Mouse (Mus musculus): ENCODE measurements around the gene Mink1. TPM values are rescaled to one million over a fixed set of nuclear protein-coding genes. Genes with fewer than 3 reads are reported as not detected.
"Not testable (repeated sequence)": the region's sequence is repeated elsewhere in the genome, so short reads cannot be mapped to it uniquely, and the experiment has no call there.

Mink1 gene
- polyA plus RNA-seq, 1 experiment from 2014 or later = 9.8 TPM

DNA sequence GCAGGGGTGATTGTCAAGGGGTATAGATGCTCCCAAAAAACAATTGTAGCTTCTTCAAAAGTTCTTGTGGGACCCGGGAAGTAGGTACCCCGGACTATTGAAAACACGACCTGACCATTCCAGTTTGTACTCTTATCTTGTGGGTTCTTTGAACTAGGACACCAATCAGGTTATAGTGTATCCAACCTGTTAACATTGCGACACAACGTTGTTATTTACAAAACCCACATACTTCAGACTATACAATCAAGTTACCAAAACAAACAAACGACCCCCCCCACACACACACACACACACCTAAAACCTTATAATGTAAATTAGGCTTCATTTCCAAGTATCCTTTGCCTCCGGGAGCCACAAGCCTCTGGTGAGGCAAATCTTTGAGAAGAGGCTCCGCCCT is 37.9 kb upstream of the Mink1 start:
- WGBS = 5% methylated on average over 8 of the region's 8 CpGs

DNA sequence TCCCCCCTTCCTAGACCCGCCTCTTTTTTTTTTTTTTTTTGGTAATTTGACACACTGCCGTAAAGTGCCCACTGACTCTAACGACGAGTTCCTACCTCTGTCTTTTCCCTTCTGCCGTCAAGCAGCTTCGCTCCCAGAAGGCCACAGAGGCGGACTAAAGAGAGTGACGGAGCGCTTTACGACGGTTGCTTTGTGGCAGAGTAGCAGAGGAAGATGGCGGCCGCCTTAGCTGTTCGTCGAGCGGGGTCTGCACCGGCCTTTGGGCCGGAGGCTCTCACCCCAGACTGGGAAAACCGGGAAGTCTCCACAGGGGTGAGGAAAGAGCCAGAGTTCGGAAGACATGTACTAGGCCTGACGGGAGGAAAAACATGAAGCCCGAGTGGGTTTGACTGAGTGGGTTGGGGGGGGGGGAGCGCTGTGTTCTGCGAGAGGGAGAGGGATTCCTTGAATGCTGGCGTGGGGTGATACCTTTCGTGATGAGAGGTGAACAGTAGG is 37.5 kb upstream of the Mink1 start, which contains the start of gene Psmb6:
TSS of gene Psmb6 (plus strand) at position 184 of the 495 bp plus-strand sequence.
- peak within 1 kb of the TSS; percentile 71 for H3K4me3 ChIP-seq (ENCODE audit: low read length)
- H3K9ac ChIP-seq (ENCODE audit: low read length) = peak within 1 kb of the TSS; percentile 76
- 0 out of 2 replicates have a peak within 1 kb of the TSS, but pooled peaks have one; percentile 30 for H3K27ac ChIP-seq (ENCODE audit: low read length)
- WGBS = 0% methylated on average over 24 of the region's 26 CpGs
- H3K36me3 ChIP-seq (ENCODE audit: control insufficient read depth, insufficient read depth) = peaks cover 26% of the 10 kb centered on the region
- peak within 1 kb of the TSS; percentile 68 for H3K4me2 ChIP-seq (ENCODE audit: low read depth, low read length)
- peaks cover 8% of the 10 kb centered on the region for H3K4me1 ChIP-seq (ENCODE audit: control insufficient read depth, insufficient read depth, low read length)
- H3K9me3 ChIP-seq (replicated peaks; ENCODE audit: control insufficient read depth, low read length) = no peaks in the 10 kb centered on the region
- peak; percentile 94 for ATAC-seq (replicated peaks; ENCODE audit: extremely low read depth, insufficient read depth, low FRiP score)
- H3K27me3 ChIP-seq (ENCODE audit: control insufficient read depth, insufficient read depth, low read length) = no peaks in the 10 kb centered on the region

More for the DNA sequence above, 37.9 kb upstream of the Mink1 start:
- peak overlapping the region; percentile 62 for H3K4me2 ChIP-seq (ENCODE audit: low read depth, low read length)
- no peak overlapping the region for H3K27ac ChIP-seq (ENCODE audit: low read length)
- H3K36me3 ChIP-seq (ENCODE audit: control insufficient read depth, insufficient read depth) = peaks cover 26% of the 10 kb centered on the region
- peak; percentile 11; the same call in 1 of the 2 replicates for ATAC-seq (replicated peaks; ENCODE audit: extremely low read depth, insufficient read depth, low FRiP score)
- H3K4me3 ChIP-seq (ENCODE audit: low read length) = peak overlapping the region; percentile 71
- H3K4me1 ChIP-seq (ENCODE audit: control insufficient read depth, insufficient read depth, low read length) = peaks cover 12% of the 10 kb centered on the region
- H3K9ac ChIP-seq (ENCODE audit: low read length) = peak overlapping the region; percentile 51; the same call in 1 of the 2 replicates
- H3K9me3 ChIP-seq (replicated peaks; ENCODE audit: control insufficient read depth, low read length) = no peaks in the 10 kb centered on the region
- H3K27me3 ChIP-seq (ENCODE audit: control insufficient read depth, insufficient read depth, low read length) = no peaks in the 10 kb centered on the region

DNA sequence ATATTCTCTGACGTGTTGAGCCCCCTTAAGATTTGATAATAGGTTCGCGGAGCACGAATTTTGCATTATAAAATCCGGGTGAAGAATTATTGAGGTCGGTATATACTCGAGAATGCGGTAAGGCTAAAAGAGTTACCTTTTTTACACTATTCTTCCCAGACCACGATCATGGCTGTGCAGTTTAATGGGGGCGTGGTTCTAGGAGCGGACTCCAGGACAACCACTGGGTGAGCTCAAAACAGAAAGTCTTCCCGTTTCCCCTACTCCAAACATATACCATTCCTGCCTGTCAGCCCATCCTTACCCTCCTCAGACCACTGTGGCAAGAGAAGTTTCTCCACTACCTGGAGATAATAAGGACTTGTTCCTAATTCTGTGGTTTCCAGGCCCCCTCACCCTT is 37.0 kb upstream of the Mink1 start:
- H3K9me3 ChIP-seq (replicated peaks; ENCODE audit: control insufficient read depth, low read length) = no peaks in the 10 kb centered on the region
- H3K4me1 ChIP-seq (ENCODE audit: control insufficient read depth, insufficient read depth, low read length) = peaks cover 8% of the 10 kb centered on the region
- no peak overlapping the region for H3K27ac ChIP-seq (ENCODE audit: low read length)
- H3K27me3 ChIP-seq (ENCODE audit: control insufficient read depth, insufficient read depth, low read length) = no peaks in the 10 kb centered on the region
- H3K36me3 ChIP-seq (ENCODE audit: control insufficient read depth, insufficient read depth) = peaks cover 26% of the 10 kb centered on the region
- peak overlapping the region; percentile 68 for H3K4me2 ChIP-seq (ENCODE audit: low read depth, low read length)
- 1% methylated on average over 12 of the region's 12 CpGs for WGBS
- peak overlapping the region; percentile 71 for H3K4me3 ChIP-seq (ENCODE audit: low read length)
- peak overlapping the region; percentile 76 for H3K9ac ChIP-seq (ENCODE audit: low read length)
- no peak for ATAC-seq (replicated peaks; ENCODE audit: extremely low read depth, insufficient read depth, low FRiP score)

DNA sequence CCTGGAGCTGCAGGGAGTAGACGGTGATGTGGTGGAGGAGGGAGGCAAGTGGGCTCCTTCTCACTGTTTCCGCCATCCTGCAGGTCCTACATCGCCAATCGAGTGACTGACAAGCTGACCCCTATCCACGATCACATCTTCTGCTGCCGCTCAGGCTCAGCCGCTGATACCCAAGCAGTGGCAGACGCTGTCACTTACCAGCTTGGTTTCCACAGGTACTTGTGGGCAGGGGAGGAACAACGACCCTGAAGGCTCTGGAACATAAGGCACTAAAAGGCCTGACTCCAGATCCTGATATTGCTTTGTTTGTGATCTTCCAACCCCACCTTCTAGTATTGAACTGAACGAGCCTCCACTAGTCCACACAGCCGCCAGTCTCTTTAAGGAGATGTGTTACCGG is 36.5 kb upstream of the Mink1 start:
- Histone ChIP-seq H3K27me3 (ENCODE audit: control insufficient read depth, insufficient read depth, low read length) (no peaks in the 10 kb centered on the region), H3K27ac (ENCODE audit: low read length) (no peak overlapping the region), H3K9me3 (replicated peaks; ENCODE audit: control insufficient read depth, low read length) (no peaks in the 10 kb centered on the region), H3K9ac (ENCODE audit: low read length) (no peak overlapping the region; the same call in 1 of the 2 replicates), H3K4me1 (ENCODE audit: control insufficient read depth, insufficient read depth, low read length) (peaks cover 8% of the 10 kb centered on the region), H3K4me2 (ENCODE audit: low read depth, low read length) (peak overlapping the region; percentile 68), H3K4me3 (ENCODE audit: low read length) (peak overlapping the region; percentile 71; the same call in 1 of the 2 replicates), H3K36me3 (ENCODE audit: control insufficient read depth, insufficient read depth) (peaks cover 26% of the 10 kb centered on the region)
- ATAC-seq (replicated peaks; ENCODE audit: extremely low read depth, insufficient read depth, low FRiP score) = no peak
- WGBS = 85% methylated on average over 12 of the region's 12 CpGs

DNA sequence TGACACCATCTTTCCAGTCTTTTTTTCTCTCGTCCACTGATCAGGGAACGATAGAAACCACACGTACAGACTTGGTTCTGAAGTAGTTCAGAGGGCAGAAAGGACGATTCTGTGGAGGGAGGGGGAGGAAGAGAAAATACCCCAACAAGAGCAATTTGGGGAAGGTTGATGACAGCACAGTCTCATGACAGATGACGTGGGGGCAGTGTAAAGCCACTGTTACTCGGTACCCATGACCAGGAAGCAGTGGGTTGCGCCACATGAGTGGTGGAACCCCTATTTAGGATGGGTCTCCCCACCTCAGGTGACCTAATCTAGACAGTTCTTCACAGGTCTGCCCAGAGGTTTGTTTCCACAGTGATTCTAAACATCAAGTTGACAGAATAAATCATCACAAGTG is 34.1 kb upstream of the Mink1 start:
- Histone ChIP-seq H3K4me2 (ENCODE audit: low read depth, low read length) (no peak overlapping the region), H3K9me3 (replicated peaks; ENCODE audit: control insufficient read depth, low read length) (no peaks in the 10 kb centered on the region), H3K4me1 (ENCODE audit: control insufficient read depth, insufficient read depth, low read length) (peaks cover 8% of the 10 kb centered on the region), H3K9ac (ENCODE audit: low read length) (no peak overlapping the region), H3K36me3 (ENCODE audit: control insufficient read depth, insufficient read depth) (peaks cover 26% of the 10 kb centered on the region), H3K27me3 (ENCODE audit: control insufficient read depth, insufficient read depth, low read length) (no peaks in the 10 kb centered on the region), H3K4me3 (ENCODE audit: low read length) (no peak overlapping the region), H3K27ac (ENCODE audit: low read length) (no peak overlapping the region)
- no peak for ATAC-seq (replicated peaks; ENCODE audit: extremely low read depth, insufficient read depth, low FRiP score)
- 80% methylated on average over 7 of the region's 7 CpGs for WGBS

DNA sequence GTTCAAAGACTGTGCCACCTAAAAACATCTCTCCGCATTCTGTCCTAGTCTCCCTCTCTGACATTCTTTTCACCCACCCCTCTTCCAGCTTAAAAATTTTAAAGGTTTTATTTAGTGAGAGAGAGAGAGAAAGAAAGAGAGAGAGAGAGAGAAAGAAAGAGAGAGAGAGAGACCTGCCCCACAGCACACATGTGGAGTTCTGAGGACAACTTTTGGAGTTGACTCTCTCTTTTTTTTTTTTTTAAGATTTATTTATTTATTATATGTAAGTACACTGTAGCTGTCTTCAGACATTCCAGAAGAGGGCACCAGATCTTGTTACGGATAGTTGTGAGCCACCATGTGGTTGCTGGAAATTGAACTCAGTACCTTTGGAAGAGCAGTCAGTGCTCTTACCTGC is 31.6 kb upstream of the Mink1 start:
- H3K9ac ChIP-seq (ENCODE audit: low read length); H3K27me3 ChIP-seq (ENCODE audit: control insufficient read depth, insufficient read depth, low read length); H3K4me2 ChIP-seq (ENCODE audit: low read depth, low read length); H3K9me3 ChIP-seq (replicated peaks; ENCODE audit: control insufficient read depth, low read length); ATAC-seq (replicated peaks; ENCODE audit: extremely low read depth, insufficient read depth, low FRiP score); H3K4me1 ChIP-seq (ENCODE audit: control insufficient read depth, insufficient read depth, low read length); H3K27ac ChIP-seq (ENCODE audit: low read length); H3K4me3 ChIP-seq (ENCODE audit: low read length): not testable (repeated sequence)
- H3K36me3 ChIP-seq (ENCODE audit: control insufficient read depth, insufficient read depth) = peaks cover 26% of the 10 kb centered on the region
- 79% methylated on average over 2 of the region's 2 CpGs for WGBS

DNA sequence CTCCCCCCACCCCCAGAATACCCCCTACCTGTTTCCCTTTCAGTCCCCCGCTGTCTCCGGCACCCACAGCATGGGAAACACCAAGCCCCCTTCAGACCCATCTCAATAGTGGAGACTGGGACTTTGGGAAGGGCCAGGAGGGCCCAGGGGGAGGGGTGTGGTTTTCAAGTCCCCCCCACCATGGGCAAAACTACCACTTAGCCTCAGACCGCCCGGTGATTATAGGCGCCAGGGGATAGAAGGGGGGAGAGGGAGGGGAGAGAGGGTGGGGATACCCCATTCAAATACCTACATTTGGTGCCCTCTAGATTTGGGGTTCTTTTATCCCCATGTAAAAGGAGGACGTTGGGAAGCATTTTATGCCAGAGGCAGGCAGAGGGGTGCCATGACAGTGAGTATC is 29.8 kb upstream of the Mink1 start, which contains the start of gene Gm40193:
TSS of gene Gm40193 (minus strand) at position 101 of the 400 bp plus-strand sequence.
- ATAC-seq (replicated peaks; ENCODE audit: extremely low read depth, insufficient read depth, low FRiP score) = no peak
- Histone ChIP-seq H3K27me3 (ENCODE audit: control insufficient read depth, insufficient read depth, low read length) (no peaks in the 10 kb centered on the region), H3K4me1 (ENCODE audit: control insufficient read depth, insufficient read depth, low read length) (no peaks in the 10 kb centered on the region), H3K36me3 (ENCODE audit: control insufficient read depth, insufficient read depth) (peaks cover 11% of the 10 kb centered on the region), H3K27ac (ENCODE audit: low read length) (no peak within 1 kb of the TSS), H3K9ac (ENCODE audit: low read length) (no peak within 1 kb of the TSS), H3K9me3 (replicated peaks; ENCODE audit: control insufficient read depth, low read length) (no peaks in the 10 kb centered on the region), H3K4me2 (ENCODE audit: low read depth, low read length) (no peak within 1 kb of the TSS), H3K4me3 (ENCODE audit: low read length) (no peak within 1 kb of the TSS)
- WGBS = 71% methylated on average over 6 of the region's 6 CpGs

DNA sequence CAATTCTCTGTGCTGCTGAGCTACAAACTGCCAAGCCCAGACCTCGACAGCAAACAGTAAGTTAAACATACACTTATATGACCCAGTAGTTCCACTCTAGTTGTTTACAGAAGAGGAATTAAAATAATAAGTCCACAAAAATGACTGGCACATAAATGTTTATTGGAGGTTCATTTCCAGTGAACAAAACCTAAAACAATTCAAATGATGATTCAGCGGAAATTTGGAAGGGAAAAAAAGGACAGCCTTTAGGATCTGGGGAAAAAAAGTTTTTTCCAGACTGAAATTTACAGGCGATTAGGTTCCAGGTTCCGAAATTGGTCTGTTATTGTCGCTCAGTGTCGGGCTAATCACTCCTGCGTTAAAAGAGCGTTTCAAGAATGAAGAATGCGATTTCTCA is 23.3 kb upstream of the Mink1 start:
- no peaks in the 10 kb centered on the region for H3K27me3 ChIP-seq (ENCODE audit: control insufficient read depth, insufficient read depth, low read length)
- no peaks in the 10 kb centered on the region for H3K36me3 ChIP-seq (ENCODE audit: control insufficient read depth, insufficient read depth)
- no peak for ATAC-seq (replicated peaks; ENCODE audit: extremely low read depth, insufficient read depth, low FRiP score)
- H3K4me3 ChIP-seq (ENCODE audit: low read length) = peak overlapping the region; percentile 72
- peak overlapping the region; percentile 84 for H3K9ac ChIP-seq (ENCODE audit: low read length)
- H3K27ac ChIP-seq (ENCODE audit: low read length) = 0 out of 2 replicates have a peak overlapping the region, but pooled peaks have one; percentile 20
- WGBS = 18% methylated on average over 9 of the region's 9 CpGs
- no peaks in the 10 kb centered on the region for H3K9me3 ChIP-seq (replicated peaks; ENCODE audit: control insufficient read depth, low read length)
- H3K4me1 ChIP-seq (ENCODE audit: control insufficient read depth, insufficient read depth, low read length) = peaks cover 10% of the 10 kb centered on the region
- peak overlapping the region; percentile 71 for H3K4me2 ChIP-seq (ENCODE audit: low read depth, low read length)

DNA sequence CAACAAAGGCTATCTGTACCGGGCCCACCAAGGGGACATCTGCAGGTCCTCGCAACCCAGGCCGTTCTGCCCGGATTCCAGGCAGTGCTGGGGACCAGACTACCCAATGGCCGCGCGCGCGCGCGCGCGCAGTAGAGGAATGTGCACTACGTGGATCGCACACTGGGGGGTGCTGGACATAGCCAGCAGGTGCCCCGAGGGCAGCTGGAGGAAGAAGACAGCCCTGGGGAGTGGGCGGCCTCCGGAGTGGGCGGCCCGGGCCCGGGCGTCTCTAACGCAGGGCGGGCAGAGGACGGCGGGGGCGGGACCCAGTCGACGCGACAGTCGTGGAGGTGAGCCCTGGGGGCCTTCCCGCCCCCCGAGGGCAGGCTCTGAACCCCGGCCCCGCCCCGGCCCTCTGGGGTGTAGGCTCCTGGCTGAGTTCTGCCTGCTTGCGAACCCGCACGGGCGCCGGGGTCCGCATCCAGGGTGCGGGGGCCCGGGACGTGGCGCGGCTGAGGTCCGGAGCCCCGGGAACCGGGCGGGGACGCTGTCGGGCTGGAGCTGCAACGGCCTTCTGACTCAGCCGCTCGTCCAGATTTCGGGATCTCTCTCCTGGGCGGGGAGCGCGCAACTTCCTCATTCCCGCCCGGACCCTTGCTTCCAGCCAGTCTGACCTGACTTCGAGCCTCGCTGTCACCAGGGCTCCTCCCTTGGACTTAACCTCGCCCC is 22.6 kb upstream of the Mink1 start, which contains the start of gene Pld2:
TSS of gene Pld2 (plus strand) at position 188 of the 711 bp plus-strand sequence.
- Histone ChIP-seq H3K27me3 (ENCODE audit: control insufficient read depth, insufficient read depth, low read length) (no peaks in the 10 kb centered on the region), H3K4me2 (ENCODE audit: low read depth, low read length) (peak within 1 kb of the TSS; percentile 71), H3K27ac (ENCODE audit: low read length) (peak within 1 kb of the TSS; percentile 80), H3K9me3 (replicated peaks; ENCODE audit: control insufficient read depth, low read length) (no peaks in the 10 kb centered on the region), H3K9ac (ENCODE audit: low read length) (peak within 1 kb of the TSS; percentile 84), H3K4me3 (ENCODE audit: low read length) (peak within 1 kb of the TSS; percentile 72), H3K4me1 (ENCODE audit: control insufficient read depth, insufficient read depth, low read length) (peaks cover 10% of the 10 kb centered on the region), H3K36me3 (ENCODE audit: control insufficient read depth, insufficient read depth) (no peaks in the 10 kb centered on the region)
- peak; percentile 98 for ATAC-seq (replicated peaks; ENCODE audit: extremely low read depth, insufficient read depth, low FRiP score)
- under 1% methylated on average over 60 of the region's 65 CpGs for WGBS
